Mouse (Mus musculus) lung, embryonic 16.5 days (tissue): ENCODE measurements around the gene Kif2a. TPM values are rescaled to one million over a fixed set of nuclear protein-coding genes. Genes with fewer than 3 reads are reported as not detected.

Experiments used
- ATAC-seq: fragments of 200-750 bp; cut with Nextera tagmentation; 2 replicates; pipeline ENCODE4 v1.8.0; 2017; ENCODE audit warnings: low read depth, mild to moderate bottlenecking, moderate library complexity
- H3K27ac ChIP-seq: fragments of 300-500 bp; sonication (generic); 2 replicates; pipeline ENCODE4 v1.5.1; 2014; ENCODE audit warnings: mild to moderate bottlenecking, control low read depth, low read length
- H3K27me3 ChIP-seq: fragments of 300-500 bp; sonication (generic); 2 replicates; pipeline ENCODE4 v1.6.1; 2014; ENCODE audit warnings: low read depth, low read length, mixed read lengths; ENCODE audit not compliant: control insufficient read depth, insufficient read depth
- H3K36me3 ChIP-seq: fragments of 300-500 bp; sonication (generic); 2 replicates; pipeline ENCODE4 v1.6.1; 2014; ENCODE audit warnings: low read length; ENCODE audit not compliant: control insufficient read depth, insufficient read depth
- H3K4me1 ChIP-seq: fragments of 300-500 bp; sonication (generic); replicated peaks from 2 replicates; pipeline ENCODE4 v1.6.1; 2014; ENCODE audit warnings: low read length, mixed read lengths; ENCODE audit not compliant: control insufficient read depth, insufficient read depth
- H3K4me2 ChIP-seq: fragments of 300-500 bp; sonication (generic); 2 replicates; pipeline ENCODE4 v1.6.1; 2014; ENCODE audit warnings: low read depth, low read length, control low read depth
- H3K4me3 ChIP-seq: fragments of 300-500 bp; sonication (generic); 2 replicates; pipeline ENCODE4 v1.5.1; 2014; ENCODE audit warnings: mild to moderate bottlenecking, low read length, control low read depth
- H3K9ac ChIP-seq: fragments of 300-500 bp; sonication (generic); 2 replicates; pipeline ENCODE4 v1.6.1; 2014; ENCODE audit warnings: low read length, control low read depth
- H3K9me3 ChIP-seq: fragments of 300-500 bp; sonication (generic); 2 replicates; pipeline ENCODE4 v1.6.1; 2016; ENCODE audit warnings: low read length; ENCODE audit not compliant: control insufficient read depth
- WGBS: fragments of 180-500 bp; shearing (Covaris S2); extraction: QIAGEN DNeasy Blood & Tissue Kit; methylation state at CpG from one replicate; pipeline ENCODE4 v1.1.7; 2014; 5-methylcytosine and 5-hydroxymethylcytosine counted together
- polyA plus RNA-seq: library from polyadenylated mRNA; unstranded; fragments of >200 nt; fragmentation: Nextera tagmentation; extraction: Ambion mirVana; gene quantifications from 2 replicates; pipeline ENCODE4 v1.2.1, GENCODE M21; 2015

Kif2a gene
- 11.7 and 14.4 TPM in 2 replicates for polyA plus RNA-seq

DNA sequence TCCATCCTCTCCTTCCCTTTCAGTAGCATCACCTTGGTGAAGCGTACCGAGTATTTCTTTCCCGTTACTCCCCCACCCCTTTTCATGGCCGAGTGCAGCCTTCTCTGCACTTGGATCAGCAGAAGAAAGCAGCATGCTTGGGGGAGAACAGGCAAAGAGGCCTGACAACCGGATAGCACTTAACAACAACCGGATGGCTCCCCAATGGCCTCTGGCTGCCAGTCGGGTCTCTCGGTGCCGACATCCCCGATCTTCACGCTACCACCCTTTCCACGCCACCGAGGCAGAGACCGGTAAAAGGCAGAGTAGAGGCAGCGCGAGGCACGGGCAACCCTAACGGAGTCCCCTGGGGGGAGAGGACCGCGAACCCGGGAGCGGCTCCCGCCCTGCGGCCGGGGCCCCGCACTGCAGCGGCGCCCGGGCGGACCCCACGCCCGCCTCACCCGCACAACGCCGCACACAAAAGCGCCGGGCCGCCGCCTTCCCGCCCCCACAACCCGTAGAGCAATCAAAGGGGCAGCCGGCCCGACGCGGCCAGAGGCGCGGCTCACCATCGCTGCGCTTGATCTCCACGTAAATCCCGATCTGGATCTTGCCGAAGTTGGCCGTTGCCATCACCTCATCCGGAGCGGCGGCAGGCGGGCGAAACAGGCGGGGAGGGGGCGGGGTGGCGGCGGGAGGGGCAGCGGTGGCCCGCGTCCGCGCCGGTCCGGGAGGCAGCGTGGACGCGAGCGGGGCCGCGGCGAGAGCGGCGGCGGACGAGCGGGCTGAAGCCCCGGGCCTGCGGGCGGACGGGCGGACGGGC is at the start of gene Kif2a:
Kif2a (minus strand) TSS at position 666 of the 805 bp plus-strand sequence.
- peak within 1 kb of the TSS; percentile 90 for H3K4me2 ChIP-seq
- H3K9ac ChIP-seq, result peak within 1 kb of the TSS; percentile 90
- H3K27me3 ChIP-seq, result no peaks in the 10 kb centered on the region
- H3K4me1 ChIP-seq, result no peaks in the 10 kb centered on the region; the same call in 1 of the 2 replicates
- H3K4me3 ChIP-seq, result peak within 1 kb of the TSS; percentile 96
- WGBS, result under 1% methylated on average over 52 of the region's 87 CpGs
- no peaks in the 10 kb centered on the region for H3K9me3 ChIP-seq
- peak; percentile 66 for ATAC-seq
- peak within 1 kb of the TSS; percentile 91 for H3K27ac ChIP-seq
- no peaks in the 10 kb centered on the region for H3K36me3 ChIP-seq

- Histone ChIP-seq H3K27ac (no peak overlapping the region), H3K4me2 (no peak overlapping the region), H3K36me3 (no peaks in the 10 kb centered on the region), H3K27me3 (no peaks in the 10 kb centered on the region), H3K4me3 (no peak overlapping the region), H3K9ac (no peak overlapping the region), H3K9me3 (no peaks in the 10 kb centered on the region), H3K4me1 (0 out of 2 replicates have a peak, but pooled peaks cover 4% of the 10 kb centered on the region)
- ATAC-seq, result no peak
- WGBS, result 75% methylated on average over 1 of the region's 1 CpGs
These were observed 47.1 kb upstream of the Kif2a start for GRCm38 (mm10) chr13:107069061-107069460.

GRCm38 (mm10) chr13:107065098-107065855 is 43.4 kb upstream of the Kif2a start:
- no peaks in the 10 kb centered on the region for H3K4me1 ChIP-seq
- no peak overlapping the region for H3K9ac ChIP-seq
- no peaks in the 10 kb centered on the region for H3K27me3 ChIP-seq
- 55% methylated on average over 10 of the region's 10 CpGs for WGBS
- H3K36me3 ChIP-seq, result no peaks in the 10 kb centered on the region
- no peak overlapping the region for H3K27ac ChIP-seq
- no peak overlapping the region for H3K4me3 ChIP-seq
- no peaks in the 10 kb centered on the region for H3K9me3 ChIP-seq
- ATAC-seq, result no peak
- no peak overlapping the region for H3K4me2 ChIP-seq

DNA sequence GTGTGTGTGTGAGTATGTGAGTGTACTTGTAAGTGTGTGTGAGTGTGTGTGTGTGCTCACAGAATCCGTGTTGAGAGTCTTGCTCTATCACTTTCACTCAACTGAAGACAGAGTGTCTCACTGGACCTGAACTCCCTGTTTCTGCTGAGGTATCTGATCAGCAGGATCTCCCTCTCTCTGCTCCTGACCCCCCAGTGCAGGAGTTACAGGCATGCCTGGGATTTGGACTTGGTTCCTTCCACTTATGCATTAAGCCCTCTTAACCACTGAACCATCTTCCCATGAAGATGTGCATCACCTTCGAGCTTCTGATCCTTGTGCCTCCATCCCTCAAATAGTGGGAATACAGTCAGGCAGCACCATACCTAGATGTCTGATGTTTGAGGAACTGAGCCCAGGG is 42.3 kb upstream of the Kif2a start:
- Histone ChIP-seq H3K9me3 (no peaks in the 10 kb centered on the region), H3K4me2 (no peak overlapping the region), H3K4me3 (no peak overlapping the region), H3K9ac (no peak overlapping the region), H3K36me3 (no peaks in the 10 kb centered on the region), H3K27me3 (no peaks in the 10 kb centered on the region), H3K4me1 (no peaks in the 10 kb centered on the region), H3K27ac (no peak overlapping the region)
- WGBS, result 81% methylated on average over 2 of the region's 2 CpGs
- no peak for ATAC-seq

GRCm38 (mm10) chr13:107063115-107063807 is 41.3 kb upstream of the Kif2a start:
- Histone ChIP-seq H3K4me2 (no peak overlapping the region), H3K9ac (no peak overlapping the region), H3K4me1 (no peaks in the 10 kb centered on the region), H3K27ac (no peak overlapping the region), H3K27me3 (no peaks in the 10 kb centered on the region), H3K9me3 (no peaks in the 10 kb centered on the region), H3K36me3 (no peaks in the 10 kb centered on the region), H3K4me3 (no peak overlapping the region)
- ATAC-seq, result no peak
- WGBS, result 53% methylated on average over 7 of the region's 7 CpGs

GRCm38 (mm10) chr13:107060098-107060497 is 38.2 kb upstream of the Kif2a start:
- Histone ChIP-seq H3K4me3 (no peak overlapping the region), H3K4me1 (no peaks in the 10 kb centered on the region), H3K9ac (no peak overlapping the region), H3K27me3 (no peaks in the 10 kb centered on the region), H3K36me3 (no peaks in the 10 kb centered on the region), H3K27ac (no peak overlapping the region), H3K9me3 (no peaks in the 10 kb centered on the region), H3K4me2 (no peak overlapping the region)
- WGBS, result 72% methylated on average over 7 of the region's 7 CpGs
- no peak for ATAC-seq

DNA sequence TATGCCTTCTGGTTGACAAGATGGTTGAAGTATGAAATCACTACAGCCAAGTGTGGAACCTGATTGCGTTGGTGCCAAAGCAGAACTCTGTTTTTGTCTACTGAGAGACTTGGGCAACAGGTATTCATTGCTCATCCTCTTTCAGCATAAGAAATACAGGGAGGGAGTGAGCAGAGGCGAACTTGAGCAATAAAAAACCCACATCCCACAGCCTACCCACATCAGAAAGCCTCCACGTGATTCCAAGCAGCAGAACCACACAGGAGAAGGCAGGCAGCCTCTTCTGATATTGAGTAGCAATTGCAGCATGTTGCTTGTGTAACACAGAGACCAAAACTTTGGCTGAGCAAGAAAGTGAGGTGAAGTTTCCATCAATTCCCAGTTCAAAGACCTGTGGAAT is 37.5 kb upstream of the Kif2a start:
- Histone ChIP-seq H3K36me3 (no peaks in the 10 kb centered on the region), H3K9me3 (no peaks in the 10 kb centered on the region), H3K4me2 (no peak overlapping the region), H3K27me3 (no peaks in the 10 kb centered on the region), H3K4me3 (no peak overlapping the region), H3K4me1 (no peaks in the 10 kb centered on the region), H3K9ac (no peak overlapping the region), H3K27ac (no peak overlapping the region)
- WGBS, result 77% methylated on average over 3 of the region's 3 CpGs
- ATAC-seq, result no peak

DNA sequence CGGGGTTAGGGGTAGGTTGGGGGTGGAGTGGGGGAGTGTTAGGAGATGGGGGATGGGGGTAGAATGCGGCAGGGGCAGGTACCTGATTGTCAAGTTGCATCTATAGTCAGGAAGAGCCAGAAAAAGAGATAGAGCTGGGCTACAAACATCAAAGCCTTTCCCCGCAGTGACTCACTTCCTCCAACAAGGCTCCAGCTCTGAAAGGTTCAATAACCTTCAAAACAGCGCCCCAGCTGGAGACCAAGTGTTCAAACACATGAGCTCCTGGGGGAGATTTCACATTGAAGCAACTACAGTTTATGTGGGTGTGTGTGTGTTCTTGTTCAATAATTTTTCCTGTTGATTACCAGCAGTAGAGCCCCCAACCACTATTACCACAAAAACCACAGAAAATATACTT is 34.4 kb upstream of the Kif2a start:
- no peak for ATAC-seq
- Histone ChIP-seq H3K27ac (no peak overlapping the region), H3K4me3 (no peak overlapping the region), H3K9ac (no peak overlapping the region), H3K4me1 (no peaks in the 10 kb centered on the region), H3K4me2 (no peak overlapping the region), H3K9me3 (no peaks in the 10 kb centered on the region), H3K27me3 (no peaks in the 10 kb centered on the region), H3K36me3 (no peaks in the 10 kb centered on the region)
- 40% methylated on average over 4 of the region's 4 CpGs for WGBS

GRCm38 (mm10) chr13:107054496-107054895 is 32.6 kb upstream of the Kif2a start:
- Histone ChIP-seq H3K4me3 (no peak overlapping the region), H3K9me3 (no peaks in the 10 kb centered on the region), H3K36me3 (no peaks in the 10 kb centered on the region), H3K27ac (no peak overlapping the region), H3K27me3 (no peaks in the 10 kb centered on the region), H3K9ac (no peak overlapping the region), H3K4me1 (no peaks in the 10 kb centered on the region), H3K4me2 (no peak overlapping the region)
- 55% methylated on average over 4 of the region's 4 CpGs for WGBS
- ATAC-seq, result no peak
